Mouse (Mus musculus): ENCODE measurements around the gene Kcnip2. TPM values are rescaled to one million over a fixed set of nuclear protein-coding genes. Genes with fewer than 3 reads are reported as not detected.

The Kcnip2 gene
- polyA plus RNA-seq, 1 experiment from 2014 or later: 3.0 TPM

Other genes with a start within 250 kb of the Kcnip2 start
- gene Fbxw4, start 155.7 kb downstream of the Kcnip2 start, polyA plus RNA-seq (2016; fragmentation: Nextera tagmentation; extraction: Ambion mirVana): 3.3 and 5.0 TPM in 2 replicates
- gene Fgf8, start 73.1 kb downstream of the Kcnip2 start, polyA plus RNA-seq (2016; fragmentation: Nextera tagmentation; extraction: Ambion mirVana): 2.9 and 3.1 TPM in 2 replicates
- gene Npm3, start 66.5 kb downstream of the Kcnip2 start, polyA plus RNA-seq (2016; fragmentation: Nextera tagmentation; extraction: Ambion mirVana): 6.7 and 7.6 TPM in 2 replicates
- gene Mgea5, start 32.2 kb downstream of the Kcnip2 start, polyA plus RNA-seq (2016; fragmentation: Nextera tagmentation; extraction: Ambion mirVana): 113 and 121 TPM in 2 replicates
- 21.3 and 24.2 TPM in 2 replicates for gene Armh3, start 182.4 kb upstream of the Kcnip2 start, polyA plus RNA-seq (2016; fragmentation: Nextera tagmentation; extraction: Ambion mirVana)
- 4.8 and 5.1 TPM in 2 replicates for gene Hps6, start 187.4 kb upstream of the Kcnip2 start, polyA plus RNA-seq (2016; fragmentation: Nextera tagmentation; extraction: Ambion mirVana)
- gene Pprc1, start 228.8 kb upstream of the Kcnip2 start, polyA plus RNA-seq (2016; fragmentation: Nextera tagmentation; extraction: Ambion mirVana): 28.5 and 30.8 TPM in 2 replicates
- 129 and 138 TPM in 2 replicates for gene Ldb1, start 229.2 kb upstream of the Kcnip2 start, polyA plus RNA-seq (2016; fragmentation: Nextera tagmentation; extraction: Ambion mirVana)

Measured in hindbrain, embryonic 12.5 days (tissue).